Mouse (Mus musculus) adrenal gland, adult 18-20 months (tissue): ENCODE results near the gene Lysmd3. TPM values are rescaled to one million over a fixed set of nuclear protein-coding genes. Genes with fewer than 3 reads are reported as not detected.
"Not testable (repeated sequence)": the region's sequence is repeated elsewhere in the genome, so short reads cannot be mapped to it uniquely, and the experiment has no call there.

Experiments
- DNase-seq, 2 experiments: peaks; one replicate each; pipeline ENCODE4 v3.0.0; 2021 to 2022; ENCODE audit warnings: low spot score in 2 of 2
- long read RNA-seq, 2 experiments: library from polyadenylated mRNA; stranded (forward); transcript quantifications; one replicate each; pipeline ENCODE4 v2.0.0; 2021
- total RNA-seq, 2 experiments: library from RNA; stranded (reverse); gene quantifications; 1 replicate in 1 of 2; 2 replicates in 1 of 2; pipeline ENCODE4 v1.2.3; 2021

Gene Lysmd3
- 10 to 100 TPM; 15.5 to 22.1 TPM for total RNA-seq
- long read RNA-seq, experiment 1, full-length matches to known transcripts: 12 of 13 reads
- long read RNA-seq, experiment 1, partial matches to known transcripts: 0 of 13 reads
- long read RNA-seq, experiment 1, other reads (novel, unspliced or antisense): 1 of 13 reads
- long read RNA-seq, experiment 2, full-length matches to known transcripts: 26 of 35 reads
- long read RNA-seq, experiment 2, partial matches to known transcripts: 0 of 35 reads
- long read RNA-seq, experiment 2, other reads (novel, unspliced or antisense): 9 of 35 reads

GRCm38 (mm10) chr13:81657351-81658052 lies at the start of gene Lysmd3:
TSS of gene Lysmd3 (plus strand) at chr13:81657663.
- peak; percentile 91 to 94 for DNase-seq

DNA sequence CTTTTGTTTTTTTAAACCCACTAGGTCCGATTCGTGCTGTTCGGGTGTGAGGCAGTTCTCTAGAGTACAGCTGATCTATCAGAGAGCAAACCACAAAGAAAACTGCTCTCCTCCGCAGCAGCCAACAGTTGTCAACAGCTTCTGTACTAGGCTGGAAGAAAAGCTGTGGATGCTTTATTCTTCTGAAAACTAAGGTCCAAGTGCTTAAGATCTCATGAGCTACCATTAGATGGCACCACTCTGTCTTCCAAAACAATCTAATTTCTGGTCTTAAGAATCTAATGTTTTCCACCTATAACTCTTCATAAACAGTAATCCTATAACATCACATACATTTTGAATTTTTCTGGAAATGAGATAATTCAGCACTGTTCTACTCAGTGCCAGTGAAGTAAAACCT lies 47.1 kb upstream of the Lysmd3 start:
- DNase-seq: no peak

DNA sequence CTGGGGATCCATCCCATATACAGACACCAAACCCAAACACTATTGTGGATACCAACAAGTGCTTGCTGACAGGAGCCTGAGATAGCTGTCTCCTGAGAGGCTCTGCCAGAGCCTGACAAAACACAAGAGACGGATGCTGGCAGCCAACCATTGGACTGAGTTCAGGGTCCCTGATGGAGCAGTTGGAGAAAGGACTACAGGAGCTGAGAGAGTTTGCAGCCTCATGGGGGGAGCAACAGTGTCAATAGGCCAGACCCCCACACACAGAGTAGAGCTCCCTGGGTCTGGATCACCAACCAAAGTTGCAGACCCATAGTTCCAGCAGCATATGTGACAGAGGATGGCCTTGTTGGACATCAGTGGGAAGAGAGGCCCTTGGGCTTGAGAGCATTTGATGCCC lies 29.6 kb upstream of the Lysmd3 start:
- DNase-seq: not testable (repeated sequence)

GRCm38 (mm10) chr13:81628631-81629190 lies 28.8 kb upstream of the Lysmd3 start:
- DNase-seq: no peak

DNA sequence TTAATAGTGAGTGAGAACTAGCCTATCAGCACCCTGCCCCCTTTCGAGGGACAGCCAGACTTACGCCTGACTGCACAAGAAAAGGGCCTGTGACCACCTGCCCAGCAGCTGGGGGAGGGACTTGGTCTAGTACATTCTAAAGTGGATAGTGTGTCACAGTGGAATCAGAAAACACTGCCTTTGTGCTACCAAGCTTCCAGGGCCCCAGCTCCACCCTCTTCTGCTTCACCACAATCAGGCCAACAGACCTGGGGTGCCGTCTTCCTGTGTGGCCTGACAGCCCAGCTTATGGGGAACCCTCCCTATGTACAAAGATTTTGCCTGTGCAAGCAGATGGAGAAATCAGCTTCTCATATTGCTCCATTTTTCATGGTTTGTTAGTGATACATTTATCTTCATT lies 28.1 kb upstream of the Lysmd3 start:
- no peak for DNase-seq

GRCm38 (mm10) chr13:81630566-81630965 lies 26.9 kb upstream of the Lysmd3 start:
- DNase-seq: no peak

DNA sequence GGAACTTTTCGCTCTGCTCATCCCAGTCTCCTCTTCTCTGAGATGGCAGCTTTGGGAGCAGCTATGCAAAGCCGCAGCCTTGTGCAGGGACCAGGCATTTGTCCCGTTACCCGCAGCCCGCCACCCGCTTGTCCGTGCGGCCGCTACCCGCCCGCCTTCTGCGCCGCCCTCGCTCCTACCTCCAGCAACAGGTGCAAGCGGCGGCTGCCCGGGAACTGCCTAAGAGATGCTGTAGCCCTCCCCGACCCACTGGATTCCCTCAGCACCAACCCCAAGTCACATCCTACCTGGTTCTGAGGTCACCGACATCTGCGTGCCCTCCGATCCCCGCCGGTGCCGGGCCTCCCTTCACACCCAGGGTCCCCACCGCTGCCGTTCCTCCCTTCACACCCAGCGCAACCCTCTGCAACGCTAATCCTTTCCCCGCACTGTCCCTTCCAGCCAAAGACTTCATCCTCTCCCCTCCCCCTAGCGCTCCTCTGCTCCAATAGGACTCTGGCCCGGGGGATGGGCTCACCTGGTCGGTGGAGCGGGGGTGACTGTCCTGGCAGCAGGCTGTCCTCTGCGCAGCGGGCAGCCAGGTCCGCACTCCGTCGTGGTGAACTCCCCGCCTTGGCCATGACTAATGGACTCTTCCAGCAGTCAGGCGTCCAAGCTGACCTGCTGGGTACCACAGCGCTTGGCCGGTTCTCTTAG lies 24.6 kb upstream of the Lysmd3 start, which contains the start of gene Adgrv1:
Adgrv1 (minus strand) TSS at position 435 of the 696 bp plus-strand sequence.
- DNase-seq: peak; percentile 35 to 49

- DNase-seq: no peak
These were observed 17.8 kb upstream of the Lysmd3 start for GRCm38 (mm10) chr13:81639624-81640023.

- no peak for DNase-seq
These were observed 16.6 kb upstream of the Lysmd3 start for GRCm38 (mm10) chr13:81640881-81641280.

DNA sequence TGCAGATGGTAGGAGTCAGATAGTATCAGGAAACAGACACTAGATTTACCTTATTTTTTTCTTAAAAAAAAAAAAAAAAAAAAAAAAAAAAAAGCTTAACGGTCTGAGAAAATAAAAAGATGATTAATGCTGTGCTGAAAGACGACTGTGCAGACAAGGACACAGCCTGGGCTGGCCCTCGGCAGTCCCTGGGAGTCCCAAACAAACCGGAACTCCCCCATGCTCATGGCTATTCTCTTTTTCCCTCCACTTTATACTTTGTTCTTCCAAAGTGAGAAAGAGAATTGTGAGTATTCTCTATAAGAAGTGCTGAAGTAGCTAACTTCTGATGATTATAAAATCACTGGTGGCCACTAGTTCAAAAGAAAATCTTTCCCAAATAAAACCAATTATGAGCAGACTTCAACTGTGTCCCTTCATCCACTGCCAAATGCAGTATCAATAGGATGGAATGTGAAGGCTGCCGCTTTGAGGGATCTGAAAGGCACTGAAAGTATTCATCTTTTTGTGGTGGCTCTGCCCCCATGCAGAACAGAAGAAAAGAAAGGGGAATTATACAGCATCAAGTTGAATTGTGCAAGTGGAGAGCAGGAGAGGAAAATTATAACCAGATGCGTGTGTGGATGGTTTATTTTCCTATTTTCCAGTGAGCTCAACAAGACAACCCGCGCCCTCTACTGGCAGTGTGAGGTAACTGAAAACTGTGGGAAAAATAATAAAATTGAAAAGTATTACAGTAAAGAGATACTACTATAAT lies 16.0 kb upstream of the Lysmd3 start:
- peak; percentile 36 to 52 for DNase-seq

DNA sequence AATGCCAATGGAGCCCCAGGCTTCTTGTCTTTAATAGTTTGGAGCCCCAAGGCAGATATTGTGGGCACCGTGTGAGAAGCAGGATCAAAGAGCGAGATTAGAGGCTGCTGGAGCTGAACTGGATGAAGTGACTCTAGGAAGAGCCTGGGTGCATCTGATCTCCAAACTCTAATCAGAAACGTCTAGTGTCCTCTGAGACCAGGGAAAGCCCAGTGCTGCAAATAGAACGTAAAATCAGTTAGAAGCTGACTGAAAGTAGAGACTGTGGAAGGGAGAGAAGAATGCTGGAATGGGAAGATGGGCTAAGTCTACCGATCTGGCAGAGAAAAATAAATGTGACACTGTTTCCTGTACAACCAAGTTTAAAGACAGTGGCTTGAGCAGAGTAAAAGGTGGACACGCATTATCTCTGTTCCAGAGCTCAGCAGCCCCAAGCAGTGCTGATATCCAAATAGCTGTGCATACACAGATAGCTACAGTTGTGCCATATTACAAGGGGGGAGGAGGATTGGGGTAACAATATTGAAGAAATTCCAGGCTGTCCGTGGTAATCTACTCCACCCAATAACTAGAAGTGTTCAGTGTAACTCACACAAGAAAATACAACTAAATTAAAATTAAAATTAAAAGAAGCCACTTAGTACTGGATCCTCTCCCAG lies 14.8 kb upstream of the Lysmd3 start:
- DNase-seq: no peak

DNA sequence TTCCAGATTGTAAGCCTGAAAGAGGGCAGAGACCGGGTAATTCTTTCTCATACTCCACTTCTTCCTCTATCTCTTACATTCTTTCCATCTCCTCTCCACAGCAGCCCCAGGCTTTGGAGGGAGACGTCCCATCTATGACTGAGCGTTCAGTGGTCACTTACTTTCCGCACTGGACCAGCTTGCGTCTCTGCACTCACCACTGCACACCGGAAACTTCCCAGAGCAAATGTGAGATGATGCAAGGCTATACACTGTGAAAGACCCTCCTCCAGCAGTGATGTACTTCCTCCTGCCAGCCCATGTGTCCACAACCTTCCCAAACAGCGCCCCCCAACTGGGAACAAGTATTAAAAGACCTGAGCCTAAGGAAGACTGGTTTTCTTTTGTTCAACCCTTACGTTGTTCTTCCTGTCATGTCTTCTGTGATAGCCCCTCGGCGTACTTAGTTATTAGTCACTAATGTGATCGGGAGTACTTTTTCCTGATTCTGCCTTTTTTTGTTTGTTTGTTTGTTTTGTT lies 13.4 kb upstream of the Lysmd3 start:
- DNase-seq: no peak

- no peak for DNase-seq
These were observed 11.1 kb upstream of the Lysmd3 start for GRCm38 (mm10) chr13:81646348-81646747.

DNA sequence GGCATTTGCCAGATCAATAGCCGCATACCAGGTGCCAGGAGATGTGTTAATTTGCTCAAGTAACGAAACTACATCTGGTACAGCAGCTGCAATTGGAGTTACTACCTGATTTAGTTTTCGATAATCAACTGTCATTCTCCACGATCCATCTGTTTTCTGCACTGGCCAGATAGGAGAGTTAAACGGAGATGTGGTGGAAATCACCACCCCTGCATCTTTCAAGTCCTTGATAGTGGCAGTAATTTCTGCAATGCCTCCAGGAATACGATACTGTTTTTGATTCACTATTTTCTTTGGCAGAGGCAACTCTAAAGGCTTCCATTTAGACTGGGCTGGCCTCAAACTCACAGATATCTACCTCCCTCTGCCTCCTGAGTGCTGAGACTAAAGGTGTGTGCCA lies 7.1 kb upstream of the Lysmd3 start:
- not testable (repeated sequence) for DNase-seq

- DNase-seq: no peak
These were observed 1.2 kb upstream of the Lysmd3 start for GRCm38 (mm10) chr13:81656091-81656850.

- DNase-seq: no peak
These were observed 484 bp upstream of the Lysmd3 start for GRCm38 (mm10) chr13:81657008-81657350.

DNA sequence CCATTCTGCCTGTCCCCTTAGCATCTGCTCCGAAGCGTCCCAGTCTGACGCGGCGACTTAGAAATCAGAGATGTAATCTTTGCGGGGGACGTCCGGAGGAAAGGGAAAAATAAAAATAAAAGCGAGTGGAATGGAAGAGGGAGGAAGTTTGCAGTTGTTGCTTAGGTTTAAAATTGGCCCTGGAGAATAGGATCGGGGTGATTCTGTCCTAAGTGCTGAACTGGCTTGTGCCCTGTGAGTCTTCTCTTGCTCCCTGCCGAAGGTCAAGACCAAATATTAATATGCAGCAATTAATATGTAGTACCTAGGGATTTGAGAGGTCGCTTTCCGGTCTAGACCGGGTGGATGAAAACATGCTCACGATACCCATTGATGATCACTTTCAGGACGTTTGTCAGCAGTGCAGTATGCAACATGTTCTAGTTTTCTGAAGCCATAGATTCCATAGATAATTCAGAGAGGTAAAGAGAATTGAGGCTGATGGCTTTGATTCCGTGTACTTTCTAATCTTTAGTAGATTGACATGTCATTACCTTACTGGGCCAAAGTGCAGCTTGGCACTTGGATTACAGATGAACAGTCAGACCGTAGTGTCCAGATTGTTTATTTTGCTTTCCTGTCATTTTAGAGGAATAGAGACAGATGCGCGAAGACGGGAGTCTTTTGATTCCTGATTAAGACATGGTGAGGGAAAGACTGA lies 740 bp downstream of the Lysmd3 start:
- no peak for DNase-seq

DNA sequence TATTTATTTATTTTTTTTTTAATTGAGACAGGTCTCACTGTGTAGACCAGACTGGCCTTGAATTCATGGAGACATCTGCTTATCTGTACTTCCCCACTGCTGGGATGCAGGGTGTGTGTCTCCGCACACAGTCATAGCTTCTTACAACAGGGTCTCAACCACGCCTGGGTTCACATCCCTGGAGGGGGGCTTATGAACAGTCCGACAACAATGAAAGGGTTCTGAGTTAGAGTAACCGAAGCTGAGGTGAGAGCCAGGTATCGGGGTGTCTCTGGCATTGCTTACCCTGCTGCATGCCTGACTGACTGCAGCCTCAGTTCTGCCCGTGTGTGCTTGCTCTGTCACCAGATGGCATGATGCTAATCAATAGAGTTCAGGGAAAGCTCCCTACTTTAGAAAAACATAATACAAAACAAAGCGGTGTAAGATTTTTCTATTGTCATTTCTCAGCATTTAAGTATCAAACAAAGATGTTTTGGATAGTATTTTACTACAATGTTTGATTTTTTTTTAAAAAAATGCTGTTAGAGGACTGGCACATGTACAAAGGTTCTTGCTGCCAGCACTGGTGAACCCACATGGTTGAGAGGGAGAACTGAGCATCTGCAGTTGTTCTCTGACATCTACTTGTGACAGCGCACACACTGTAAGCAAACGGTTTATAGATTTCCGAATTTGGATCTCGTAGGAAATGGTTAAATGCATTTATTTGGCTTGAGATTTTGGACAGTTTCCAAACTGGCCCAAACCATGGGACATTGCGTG lies 6.3 kb downstream of the Lysmd3 start:
- no peak for DNase-seq
